Mouse (Mus musculus) left cerebral cortex, postnatal 14 days (tissue): ENCODE measurements at regions not wholly inside any gene's neighbourhood (a gene's known extent, or its start where the extent isn't known, plus 50 kb on each side); places are given as distances from the start of the nearest gene placed in this dataset.
"Not testable (repeated sequence)": the region's sequence is repeated elsewhere in the genome, so short reads cannot be mapped to it uniquely, and the experiment has no call there.

ENCODE experiments used
- DNase-seq, 2 experiments: peaks; one replicate each; pipeline ENCODE4 v3.0.0; 2021 to 2022; ENCODE audit warnings: low spot score in 2 of 2, mixed read lengths in 1 of 2
- intact Hi-C: fragments of 180-260 bp; cut with DNase I; formaldehyde crosslinking; loops from one replicate; pipeline ENCODE4 v1.15.1; 2025

DNA sequence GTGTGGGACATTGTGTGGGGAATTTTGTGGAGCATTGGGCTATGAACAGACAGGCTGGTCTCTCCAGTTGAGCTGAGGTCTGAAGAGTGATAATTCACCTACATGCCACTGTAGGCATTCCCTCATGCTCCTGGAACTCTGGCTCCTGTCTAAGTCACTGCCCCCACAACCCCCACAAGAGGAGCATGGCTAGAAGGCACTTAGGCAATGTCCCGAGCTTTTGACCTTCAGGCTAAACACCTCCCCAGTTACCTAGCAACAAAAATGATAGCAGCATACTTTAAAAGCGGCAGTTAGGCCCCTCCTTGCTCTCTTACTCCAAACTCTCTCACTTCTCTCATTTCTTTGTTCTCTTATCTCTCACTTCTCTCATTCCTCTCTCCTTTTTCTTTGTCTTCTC lies 620.7 kb upstream of the Gprin3 start:
- intact Hi-C loops: loop anchor here (5.0 kb wide), 1 partner anchor 215 kb away; no protein-coding TSS in a partner anchor

DNA sequence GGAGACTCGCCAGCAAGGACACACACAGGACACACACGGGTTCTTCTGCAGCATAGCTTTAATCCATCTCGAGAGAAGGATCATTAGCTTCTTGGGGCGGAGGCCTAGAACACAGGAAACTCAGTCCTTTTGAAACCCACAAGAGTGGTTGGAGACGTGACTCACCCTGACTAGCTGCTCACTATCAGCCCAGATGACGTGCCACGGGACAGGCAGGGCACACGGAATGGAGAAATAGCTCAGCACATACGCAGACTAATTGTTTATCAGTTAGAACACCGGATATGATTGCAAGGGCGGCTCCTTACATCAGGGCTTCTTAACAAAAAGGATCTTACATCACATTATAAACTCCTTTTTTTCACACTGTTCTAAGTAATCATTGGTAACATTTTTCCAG lies 619.4 kb upstream of the Gprin3 start:
- intact Hi-C loops: loop anchor here (5.0 kb wide), 1 partner anchor 213 kb away; no protein-coding TSS in a partner anchor
- not testable (repeated sequence) for DNase-seq

More for the DNA sequence above, 620.7 kb upstream of the Gprin3 start:
- no peak for DNase-seq

DNA sequence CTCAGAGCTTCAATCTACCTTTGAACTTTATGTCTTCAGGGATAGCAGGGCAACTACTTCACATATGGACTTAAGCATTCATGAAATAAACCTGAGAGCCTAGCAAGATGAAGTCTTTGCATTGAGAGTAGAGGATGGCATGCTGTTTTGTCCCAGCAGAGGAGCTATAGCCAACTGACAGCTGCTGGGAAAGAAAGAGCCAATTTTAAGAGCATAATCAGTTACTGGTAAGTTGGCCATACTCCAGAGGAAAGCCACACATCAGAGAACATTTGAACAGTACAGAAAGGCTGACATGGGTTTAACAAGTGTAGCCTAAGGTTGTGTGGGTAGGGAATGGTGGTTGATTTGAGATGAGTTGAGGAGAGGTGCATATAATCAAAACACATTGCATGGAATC lies 618.7 kb upstream of the Gprin3 start:
- DNase-seq: no peak
- intact Hi-C loops: loop anchor here (5.0 kb wide), 1 partner anchor 212 kb away; no protein-coding TSS in a partner anchor
